Mouse (Mus musculus) heart, postnatal 0 days (tissue): ENCODE data around the gene Xk.
"Not testable (repeated sequence)": the region's sequence is repeated elsewhere in the genome, so short reads cannot be mapped to it uniquely, and the experiment has no call there.

Experiments
- CTCF ChIP-seq: IDR thresholded peaks from 2 replicates; pipeline ENCODE4 v1.5.1; 2016; ENCODE audit warnings: antibody characterized with exemption, control low read depth, low read depth
- EP300 ChIP-seq: IDR thresholded peaks from 2 replicates; pipeline ENCODE4 v1.6.1; 2016; ENCODE audit warnings: antibody characterized with exemption, low read depth

- TF ChIP-seq CTCF, EP300: not testable (repeated sequence)
Observed at GRCm38 (mm10) chrX:9316457-9316856, 43.9 kb downstream of the Xk start.
